Mouse (Mus musculus): Measurements from ENCODE around the gene Rassf10.

- no peak for TF ChIP-seq CTCF (IDR thresholded peaks at IDR 0.05; ENCODE audit: borderline replicate concordance, extremely low read depth, insufficient read depth, insufficient read length)
- no peak for TF ChIP-seq POLR2A (IDR thresholded peaks at IDR 0.05; ENCODE audit: borderline replicate concordance, extremely low read depth, insufficient read depth, insufficient read length, poor library complexity, severe bottlenecking)
Measured at GRCm38 (mm10) chr7:112937089-112937488, 16.7 kb upstream of the Rassf10 start.

All from brain, embryonic 14.5 days (tissue).